Mouse (Mus musculus) gastrocnemius, postnatal 14 days (tissue): ENCODE results near the gene Gm44805. TPM values are rescaled to one million over a fixed set of nuclear protein-coding genes. Genes with fewer than 3 reads are reported as not detected.

Experiments
- DNase-seq: peaks from one replicate; pipeline ENCODE4 v3.0.0; 2021; ENCODE audit warnings: mixed read lengths
- intact Hi-C: fragments of 180-260 bp; cut with DNase I; formaldehyde crosslinking; loops from one replicate; pipeline ENCODE4 v1.15.1; 2025; ENCODE audit warnings: low total_unique reads
- long read RNA-seq, 2 experiments: library from polyadenylated mRNA; stranded (forward); transcript quantifications; one replicate each; pipeline ENCODE4 v2.0.0; 2021
- total RNA-seq, 2 experiments: library from RNA; stranded (reverse); gene quantifications; 2 replicates each; pipeline ENCODE4 v1.2.3; 2021

Gene Gm44805
- not detected for total RNA-seq
- long read RNA-seq, experiment 1: 0 reads
- long read RNA-seq, experiment 2: 0 reads

GRCm38 (mm10) chr7:19681202-19681694 lies at the start of gene Gm44805, which contains the start of gene Apoc4:
TSS of gene Gm44805 (minus strand) at chr7:19681423.
TSS of gene Apoc4 (minus strand) at chr7:19681479.
- intact Hi-C loops: no loop called here
- DNase-seq: no peak

GRCm38 (mm10) chr7:19726541-19726940 lies 45.3 kb upstream of the Gm44805 start:
- intact Hi-C loops: no loop called here
- DNase-seq: no peak

GRCm38 (mm10) chr7:19724167-19724566 lies 42.9 kb upstream of the Gm44805 start:
- intact Hi-C loops: no loop called here
- no peak for DNase-seq

GRCm38 (mm10) chr7:19722754-19723195 lies 41.6 kb upstream of the Gm44805 start:
- intact Hi-C loops: no loop called here

GRCm38 (mm10) chr7:19719200-19719599 lies 38.0 kb upstream of the Gm44805 start:
- DNase-seq: no peak
- intact Hi-C loops: no loop called here

More at GRCm38 (mm10) chr7:19722754-19723195, 41.6 kb upstream of the Gm44805 start:
- DNase-seq: no peak

- intact Hi-C loops: no loop called here
- no peak for DNase-seq
Measured at GRCm38 (mm10) chr7:19718297-19718952, 37.2 kb upstream of the Gm44805 start.

GRCm38 (mm10) chr7:19717346-19717745 lies 36.1 kb upstream of the Gm44805 start:
- intact Hi-C loops: no loop called here
- DNase-seq: no peak

- intact Hi-C loops: no loop called here
- DNase-seq: no peak
Measured at GRCm38 (mm10) chr7:19716822-19717221, 35.6 kb upstream of the Gm44805 start.

- intact Hi-C loops: no loop called here
- DNase-seq: no peak
Measured at GRCm38 (mm10) chr7:19716055-19716682, 34.9 kb upstream of the Gm44805 start.

- intact Hi-C loops: no loop called here
- DNase-seq: peak; percentile 99
Measured at GRCm38 (mm10) chr7:19715239-19716054, 34.2 kb upstream of the Gm44805 start, which contains the start of gene Tomm40. TSS of gene Tomm40 (minus strand) at chr7:19715438.

GRCm38 (mm10) chr7:19714836-19715235 lies 33.6 kb upstream of the Gm44805 start:
- intact Hi-C loops: no loop called here
- peak; percentile 37 for DNase-seq

GRCm38 (mm10) chr7:19713598-19713997 lies 32.4 kb upstream of the Gm44805 start:
- no peak for DNase-seq
- intact Hi-C loops: no loop called here

- no peak for DNase-seq
- intact Hi-C loops: no loop called here
Measured at GRCm38 (mm10) chr7:19713196-19713595, 32.0 kb upstream of the Gm44805 start.

- intact Hi-C loops: no loop called here
Measured at GRCm38 (mm10) chr7:19712414-19712813, 31.2 kb upstream of the Gm44805 start.

GRCm38 (mm10) chr7:19710650-19711049 lies 29.4 kb upstream of the Gm44805 start:
- intact Hi-C loops: no loop called here

More at GRCm38 (mm10) chr7:19712414-19712813, 31.2 kb upstream of the Gm44805 start:
- DNase-seq: no peak

GRCm38 (mm10) chr7:19705271-19705670 lies 24.0 kb upstream of the Gm44805 start:
- intact Hi-C loops: no loop called here
- DNase-seq: no peak

More at GRCm38 (mm10) chr7:19710650-19711049, 29.4 kb upstream of the Gm44805 start:
- DNase-seq: no peak

- intact Hi-C loops: no loop called here
- no peak for DNase-seq
Measured at GRCm38 (mm10) chr7:19704475-19704874, 23.3 kb upstream of the Gm44805 start.

GRCm38 (mm10) chr7:19702859-19703555 lies 21.8 kb upstream of the Gm44805 start:
- intact Hi-C loops: loop anchor here (2.0 kb wide), 1 partner anchor 34 kb away; no protein-coding TSS in a partner anchor
- no peak for DNase-seq

GRCm38 (mm10) chr7:19701069-19701761 lies 20.0 kb upstream of the Gm44805 start:
- DNase-seq: peak; percentile 79
- intact Hi-C loops: no loop called here
